In the genomic region with DNA sequence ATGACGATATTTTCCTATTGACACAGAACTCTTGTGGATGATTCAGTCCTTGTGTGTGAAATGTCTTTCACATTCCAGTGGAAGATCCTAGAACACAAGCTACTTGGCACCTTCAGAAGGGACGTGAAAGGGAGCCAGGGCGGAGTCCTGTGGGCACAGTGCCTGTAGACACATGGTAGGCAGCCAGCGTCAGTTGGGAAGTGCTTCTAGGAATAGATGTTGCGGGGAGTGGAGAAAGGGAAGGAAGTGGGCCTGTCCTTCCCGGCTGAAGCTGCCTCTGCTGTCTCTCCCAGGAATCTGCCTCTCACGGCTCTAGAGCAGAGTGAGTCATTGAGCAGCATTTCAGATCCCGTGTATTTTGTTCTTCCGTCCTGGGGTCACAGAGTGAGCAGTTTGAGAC, we compare ENCODE assay signal across 8 mouse cellular contexts.
DNase-seq lines count a peak whose midpoint lies in the region; ATAC-seq and TF ChIP-seq lines count a peak whose summit lies in the region.

No protein-coding gene starts in this region.

- no peak overlapping the region for H3K27ac ChIP-seq in liver, postnatal 0 days (ENCODE audit: low read depth)
- H3K27ac ChIP-seq in liver, embryonic 12.5 days, result no peak overlapping the region
- 0 out of 2 replicates have a peak overlapping the region, but pooled peaks have one; percentile 4 for H3K27ac ChIP-seq in embryonic fibroblast, embryonic 13.5 days (ENCODE audit: insufficient read depth, low read length)
- peak overlapping the region; percentile 60 for H3K27ac ChIP-seq in heart, embryonic 12.5 days (ENCODE audit: poor library complexity, severe bottlenecking)

- no peak for TF ChIP-seq CTCF in liver, postnatal 0 days (IDR thresholded peaks at IDR 0.05; ENCODE audit: low read depth)
- no peak for TF ChIP-seq CTCF in embryonic fibroblast, embryonic 13.5 days (IDR thresholded peaks at IDR 0.05; ENCODE audit: borderline replicate concordance, insufficient read depth, low read length)

- H3K27me3 ChIP-seq in liver, postnatal 0 days (ENCODE audit: insufficient read depth, low read length), result no peaks in the 10 kb centered on the region
- no peaks in the 10 kb centered on the region for H3K27me3 ChIP-seq in liver, embryonic 12.5 days (replicated peaks)
- no peaks in the 10 kb centered on the region for H3K27me3 ChIP-seq in heart, embryonic 12.5 days (replicated peaks)

- H3K36me3 ChIP-seq in liver, postnatal 0 days (replicated peaks; ENCODE audit: insufficient read depth, low read length), result no peaks in the 10 kb centered on the region
- H3K36me3 ChIP-seq in liver, embryonic 12.5 days, result peaks cover 3% of the 10 kb centered on the region; the same call in 1 of the 2 replicates
- H3K36me3 ChIP-seq in heart, embryonic 12.5 days, result no peaks in the 10 kb centered on the region

- H3K4me1 ChIP-seq in liver, postnatal 0 days (ENCODE audit: insufficient read depth), result no peaks in the 10 kb centered on the region
- H3K4me1 ChIP-seq in liver, embryonic 12.5 days, result no peaks in the 10 kb centered on the region
- H3K4me1 ChIP-seq in embryonic fibroblast, embryonic 13.5 days (ENCODE audit: control insufficient read depth, insufficient read depth, low read length), result peaks cover 16% of the 10 kb centered on the region
- H3K4me1 ChIP-seq in heart, embryonic 12.5 days (replicated peaks), result peaks cover 25% of the 10 kb centered on the region

- peak; percentile 41 for ATAC-seq in liver, postnatal 0 days
- no peak for ATAC-seq in liver, embryonic 12.5 days
- peak; percentile 72 for ATAC-seq in heart, embryonic 12.5 days (ENCODE audit: insufficient number of reproducible peaks, low FRiP score)

- no peak for TF ChIP-seq EP300 in liver, postnatal 0 days (IDR thresholded peaks at IDR 0.05; ENCODE audit: low read depth)

- H3K9me3 ChIP-seq in liver, postnatal 0 days (ENCODE audit: low read length), result no peaks in the 10 kb centered on the region
- no peaks in the 10 kb centered on the region for H3K9me3 ChIP-seq in liver, embryonic 12.5 days (replicated peaks)
- no peaks in the 10 kb centered on the region for H3K9me3 ChIP-seq in heart, embryonic 12.5 days (replicated peaks)

- no peak overlapping the region for H3K9ac ChIP-seq in liver, postnatal 0 days (replicated peaks)
- H3K9ac ChIP-seq in liver, embryonic 12.5 days, result no peak overlapping the region
- no peak overlapping the region for H3K9ac ChIP-seq in heart, embryonic 12.5 days

- H3K4me2 ChIP-seq in liver, postnatal 0 days (ENCODE audit: low read depth, low read length), result no peak overlapping the region
- H3K4me2 ChIP-seq in liver, embryonic 12.5 days, result no peak overlapping the region
- H3K4me2 ChIP-seq in heart, embryonic 12.5 days, result peak overlapping the region; percentile 33; the same call in 1 of the 2 replicates

- no peak for TF ChIP-seq POLR2A in embryonic fibroblast, embryonic 13.5 days (IDR thresholded peaks at IDR 0.05; ENCODE audit: low read depth, low read length)

- no peak overlapping the region for H3K4me3 ChIP-seq in liver, postnatal 0 days (ENCODE audit: low read depth, low read length)
- H3K4me3 ChIP-seq in liver, embryonic 12.5 days, result no peak overlapping the region
- no peak overlapping the region for H3K4me3 ChIP-seq in embryonic fibroblast, embryonic 13.5 days (ENCODE audit: insufficient read depth, low read length)
- H3K4me3 ChIP-seq in heart, embryonic 12.5 days, result no peak overlapping the region

- peak; percentile 21 for DNase-seq in liver, postnatal 0 days
- DNase-seq in layer of hippocampus, postnatal 14 days (ENCODE audit: low spot score in 2 of 2), result peak; percentile 43 to 51
- peak; percentile 15 for DNase-seq in ovary, adult 18-20 months (ENCODE audit: low spot score)
- DNase-seq in neural tube, embryonic 10.5 days (ENCODE audit: extremely low spot score, low spot score), result no peak
- DNase-seq in T-cell, adult 2 months (ENCODE audit: low spot score), result no peak

- WGBS in liver, postnatal 0 days (ENCODE audit: insufficient replicate concordance), result 55% methylated on average over 9 of the region's 9 CpGs
- 50% methylated on average over 9 of the region's 9 CpGs for WGBS in liver, embryonic 12.5 days (ENCODE audit: insufficient replicate concordance)
- 25% methylated on average over 9 of the region's 9 CpGs for WGBS in heart, embryonic 12.5 days

Comparison
In these comparisons a context has a peak if more than half of its experiments do, and no peak if none do; other contexts are left out.
1. DNase-seq: peak in liver, postnatal 0 days (single experiment), layer of hippocampus, postnatal 14 days (2 of 2) and ovary, adult 18-20 months (single experiment); none in neural tube, embryonic 10.5 days (single experiment) and T-cell, adult 2 months (single experiment).
2. H3K27ac ChIP-seq: peak in embryonic fibroblast, embryonic 13.5 days (single experiment) and heart, embryonic 12.5 days (single experiment); none in liver, postnatal 0 days (single experiment) and liver, embryonic 12.5 days (single experiment).